Mouse (Mus musculus) limb, embryonic 14.5 days (tissue): Measurements from ENCODE around the gene Tmem145. TPM values are rescaled to one million over a fixed set of nuclear protein-coding genes. Genes with fewer than 3 reads are reported as not detected.

Experiments used
- ATAC-seq: fragments of 200-750 bp; cut with Nextera tagmentation; 2 replicates; pipeline ENCODE4 v1.8.0; 2017; ENCODE audit warnings: low read depth, moderate number of reproducible peaks, moderate TSS enrichment; ENCODE audit not compliant: low FRiP score
- DNase-seq: peaks from one replicate; pipeline ENCODE4 v3.0.0-alpha.2; 2015; ENCODE audit warnings: low spot score
- H3K27ac ChIP-seq: fragments of 300-500 bp; sonication (generic); replicated peaks from 2 replicates; pipeline ENCODE4 v1.5.1; 2014; ENCODE audit warnings: low read depth, mild to moderate bottlenecking, low read length, moderate library complexity, mixed read lengths
- H3K27me3 ChIP-seq: fragments of 300-500 bp; sonication (generic); 2 replicates; pipeline ENCODE4 v1.6.1; 2014; ENCODE audit warnings: low read length, mixed read lengths; ENCODE audit not compliant: control insufficient read depth, insufficient read depth
- H3K36me3 ChIP-seq: fragments of 300-500 bp; sonication (generic); 2 replicates; pipeline ENCODE4 v1.6.1; 2014; ENCODE audit warnings: mild to moderate bottlenecking, low read length, moderate library complexity, mixed read lengths; ENCODE audit not compliant: control insufficient read depth, insufficient read depth
- H3K4me1 ChIP-seq: fragments of 300-500 bp; sonication (generic); 2 replicates; pipeline ENCODE4 v1.6.1; 2014; ENCODE audit warnings: antibody characterized with exemption, low read length, mixed read lengths; ENCODE audit not compliant: control insufficient read depth, insufficient read depth
- H3K4me2 ChIP-seq: fragments of 300-500 bp; sonication (generic); replicated peaks from 2 replicates; pipeline ENCODE4 v1.6.1; 2014; ENCODE audit warnings: low read depth, mild to moderate bottlenecking, low read length, moderate library complexity; ENCODE audit not compliant: severe bottlenecking
- H3K4me3 ChIP-seq: fragments of 300-500 bp; sonication (generic); replicated peaks from 2 replicates; pipeline ENCODE4 v1.5.1; 2014; ENCODE audit warnings: low read length
- H3K9ac ChIP-seq: fragments of 300-500 bp; sonication (generic); 2 replicates; pipeline ENCODE4 v1.6.1; 2014; ENCODE audit warnings: mild to moderate bottlenecking, low read depth, low read length, moderate library complexity; ENCODE audit not compliant: severe bottlenecking
- H3K9me3 ChIP-seq: fragments of 300-500 bp; sonication (generic); 2 replicates; pipeline ENCODE4 v1.6.1; 2016; ENCODE audit warnings: low read length; ENCODE audit not compliant: control insufficient read depth
- POLR2A ChIP-seq: fragments of 200-500 bp; IDR thresholded peaks from 2 replicates; pipeline ENCODE4 v1.8.0; 2012; ENCODE audit warnings: inconsistent platforms, mild to moderate bottlenecking, moderate library complexity, borderline replicate concordance; ENCODE audit not compliant: insufficient read depth, insufficient read length; ENCODE audit errors: extremely low read depth
- WGBS: fragments of 180-500 bp; shearing (Covaris S2); extraction: QIAGEN DNeasy Blood & Tissue Kit; methylation state at CpG from one replicate; pipeline ENCODE4 v1.1.7; 2014; 5-methylcytosine and 5-hydroxymethylcytosine counted together
- polyA plus RNA-seq, 2 experiments: library from polyadenylated mRNA; depleted of rRNA in 1 of 2; stranded (reverse) in 1 of 2; unstranded in 1 of 2; fragments of >200 nt; fragmentation: Nextera tagmentation in 1 of 2; extraction: Ambion mirVana in 1 of 2; gene quantifications; 2 replicates each; pipeline versions ENCODE4 v1.2.1 to v1.2.3; 2012 to 2014

The Tmem145 gene
- polyA plus RNA-seq, 2 experiments, result 0.80 to 4.4 TPM

GRCm38 (mm10) chr7:25285511-25286238 lies 20.2 kb upstream of the Tmem145 start:
- DNase-seq (no peak), ATAC-seq (no peak)
- peaks cover 21% of the 10 kb centered on the region for H3K4me1 ChIP-seq
- TF ChIP-seq POLR2A, result no peak
- no peak overlapping the region for H3K4me3 ChIP-seq
- peaks cover 64% of the 10 kb centered on the region for H3K36me3 ChIP-seq
- no peak overlapping the region for H3K27ac ChIP-seq
- no peak overlapping the region for H3K4me2 ChIP-seq
- no peaks in the 10 kb centered on the region for H3K9me3 ChIP-seq
- 89% methylated on average over 20 of the region's 20 CpGs for WGBS
- no peak overlapping the region for H3K9ac ChIP-seq
- H3K27me3 ChIP-seq, result no peaks in the 10 kb centered on the region

- Histone ChIP-seq H3K4me1 (peaks cover 11% of the 10 kb centered on the region), H3K27ac (no peak overlapping the region), H3K9me3 (no peaks in the 10 kb centered on the region), H3K9ac (no peak overlapping the region), H3K4me2 (no peak overlapping the region), H3K4me3 (no peak overlapping the region), H3K36me3 (peaks cover 77% of the 10 kb centered on the region), H3K27me3 (no peaks in the 10 kb centered on the region)
- ATAC-seq (no peak), DNase-seq (no peak)
- 82% methylated on average over 8 of the region's 8 CpGs for WGBS
- TF ChIP-seq POLR2A, result no peak
Measured at GRCm38 (mm10) chr7:25286989-25287388, 18.9 kb upstream of the Tmem145 start.

- H3K9me3 ChIP-seq, result no peaks in the 10 kb centered on the region
- H3K4me1 ChIP-seq, result peaks cover 11% of the 10 kb centered on the region
- no peak overlapping the region for H3K27ac ChIP-seq
- no peak for TF ChIP-seq POLR2A
- H3K36me3 ChIP-seq, result peaks cover 87% of the 10 kb centered on the region
- no peak for DNase-seq
- no peak for ATAC-seq
- no peak overlapping the region for H3K9ac ChIP-seq
- WGBS, result 96% methylated on average over 12 of the region's 12 CpGs
- no peak overlapping the region for H3K4me2 ChIP-seq
- H3K4me3 ChIP-seq, result no peak overlapping the region
- H3K27me3 ChIP-seq, result no peaks in the 10 kb centered on the region
Measured at GRCm38 (mm10) chr7:25288011-25288410, 17.9 kb upstream of the Tmem145 start.

GRCm38 (mm10) chr7:25288721-25289120 lies 17.2 kb upstream of the Tmem145 start:
- Histone ChIP-seq H3K4me2 (no peak overlapping the region), H3K4me3 (no peak overlapping the region), H3K9ac (no peak overlapping the region), H3K27ac (no peak overlapping the region), H3K4me1 (peaks cover 8% of the 10 kb centered on the region), H3K9me3 (no peaks in the 10 kb centered on the region), H3K27me3 (no peaks in the 10 kb centered on the region), H3K36me3 (peaks cover 95% of the 10 kb centered on the region)
- no peak for DNase-seq
- no peak for ATAC-seq
- WGBS, result 89% methylated on average over 2 of the region's 3 CpGs
- no peak for TF ChIP-seq POLR2A

GRCm38 (mm10) chr7:25289925-25290324 lies 16.0 kb upstream of the Tmem145 start:
- DNase-seq, result no peak
- 94% methylated on average over 3 of the region's 3 CpGs for WGBS
- no peak overlapping the region for H3K4me2 ChIP-seq
- no peak for TF ChIP-seq POLR2A
- H3K4me1 ChIP-seq, result no peaks in the 10 kb centered on the region
- peaks cover 100% of the 10 kb centered on the region for H3K36me3 ChIP-seq
- H3K27me3 ChIP-seq, result no peaks in the 10 kb centered on the region
- no peak overlapping the region for H3K9ac ChIP-seq
- H3K9me3 ChIP-seq, result no peaks in the 10 kb centered on the region
- no peak overlapping the region for H3K4me3 ChIP-seq
- H3K27ac ChIP-seq, result no peak overlapping the region
- no peak for ATAC-seq
